Mouse (Mus musculus) liver, embryonic 12.5 days (tissue): ENCODE measurements around the gene Trabd2b. TPM values are rescaled to one million over a fixed set of nuclear protein-coding genes. Genes with fewer than 3 reads are reported as not detected.

Experiments
- ATAC-seq: fragments of 200-750 bp; cut with Nextera tagmentation; 2 replicates; pipeline ENCODE4 v1.8.0; 2017; ENCODE audit warnings: moderate number of reproducible peaks, mild to moderate bottlenecking, moderate library complexity
- H3K27ac ChIP-seq: fragments of 300-500 bp; sonication (generic); 2 replicates; pipeline ENCODE4 v1.5.1; 2016; ENCODE audit warnings: mild to moderate bottlenecking
- H3K27me3 ChIP-seq: fragments of 300-500 bp; sonication (generic); replicated peaks from 2 replicates; pipeline ENCODE4 v1.6.1; 2016; ENCODE audit warnings: mild to moderate bottlenecking, moderate library complexity
- H3K36me3 ChIP-seq: fragments of 300-500 bp; sonication (generic); 2 replicates; pipeline ENCODE4 v1.6.1; 2016; ENCODE audit warnings: mild to moderate bottlenecking, moderate library complexity
- H3K4me1 ChIP-seq: fragments of 300-500 bp; sonication (generic); 2 replicates; pipeline ENCODE4 v1.6.1; 2016
- H3K4me2 ChIP-seq: fragments of 300-500 bp; sonication (generic); 2 replicates; pipeline ENCODE4 v1.6.1; 2016; ENCODE audit warnings: mild to moderate bottlenecking, moderate library complexity
- H3K4me3 ChIP-seq: fragments of 300-500 bp; sonication (generic); 2 replicates; pipeline ENCODE4 v1.5.1; 2016; ENCODE audit warnings: mild to moderate bottlenecking, moderate library complexity
- H3K9ac ChIP-seq: fragments of 300-500 bp; sonication (generic); 2 replicates; pipeline ENCODE4 v1.6.1; 2016; ENCODE audit warnings: mild to moderate bottlenecking, moderate library complexity
- H3K9me3 ChIP-seq: fragments of 300-500 bp; sonication (generic); replicated peaks from 2 replicates; pipeline ENCODE4 v1.6.1; 2016; ENCODE audit warnings: mild to moderate bottlenecking, moderate library complexity
- WGBS: fragments of 180-500 bp; shearing (Covaris S2); methylation state at CpG from one replicate; pipeline ENCODE4 v1.1.7; 2016; ENCODE audit not compliant: insufficient replicate concordance; 5-methylcytosine and 5-hydroxymethylcytosine counted together
- polyA plus RNA-seq: library from polyadenylated mRNA; unstranded; fragments of >200 nt; fragmentation: Nextera tagmentation; extraction: Ambion mirVana; gene quantifications from 2 replicates; pipeline ENCODE4 v1.2.1, GENCODE M21; 2016

Gene Trabd2b
- polyA plus RNA-seq: 0.38 and 0.65 TPM in 2 replicates

- WGBS: 1% methylated on average over 25 of the region's 61 CpGs
These were observed at the start of gene Trabd2b for GRCm38 (mm10) chr4:114406355-114407101. Gene Trabd2b (plus strand): TSS chr4:114406724.

GRCm38 (mm10) chr4:114357420-114357819 lies 49.1 kb upstream of the Trabd2b start:
- WGBS: 14% methylated on average over 4 of the region's 4 CpGs
- Histone ChIP-seq H3K9ac (no peak overlapping the region), H3K9me3 (no peaks in the 10 kb centered on the region), H3K4me3 (no peak overlapping the region), H3K27ac (no peak overlapping the region), H3K4me1 (peaks cover 8% of the 10 kb centered on the region; the same call in 1 of the 2 replicates), H3K27me3 (no peaks in the 10 kb centered on the region), H3K36me3 (no peaks in the 10 kb centered on the region), H3K4me2 (no peak overlapping the region)
- no peak for ATAC-seq

More at GRCm38 (mm10) chr4:114406355-114407101, at the start of gene Trabd2b:
- peak within 1 kb of the TSS; percentile 57 for H3K4me3 ChIP-seq
- peak within 1 kb of the TSS; percentile 74 for H3K4me2 ChIP-seq
- peak; percentile 36 for ATAC-seq
- no peak within 1 kb of the TSS for H3K27ac ChIP-seq
- 0 out of 2 replicates have a peak within 1 kb of the TSS, but pooled peaks have one; percentile 35 for H3K9ac ChIP-seq
- peaks cover 8% of the 10 kb centered on the region; the same call in 1 of the 2 replicates for H3K4me1 ChIP-seq
- H3K9me3 ChIP-seq: no peaks in the 10 kb centered on the region
- peaks cover 60% of the 10 kb centered on the region for H3K27me3 ChIP-seq
- no peaks in the 10 kb centered on the region for H3K36me3 ChIP-seq

DNA sequence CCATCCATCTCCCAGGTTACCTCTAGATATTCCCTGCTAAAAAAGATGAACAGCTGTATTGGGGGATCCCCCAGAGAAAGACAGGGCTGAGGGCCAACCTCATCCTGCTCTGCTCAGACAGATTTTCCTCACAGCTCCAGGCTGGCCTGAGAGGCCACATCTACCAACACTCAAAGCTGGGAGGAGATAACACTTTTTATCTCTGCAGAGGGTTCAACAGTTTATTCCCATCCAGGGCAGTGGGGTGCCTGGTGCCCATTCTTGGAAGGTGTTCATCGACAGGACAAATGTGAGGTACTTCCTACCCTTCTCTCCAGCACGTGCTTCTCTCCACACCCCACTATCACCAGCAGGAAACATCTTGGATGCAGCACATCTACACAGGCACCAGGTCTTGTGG lies 47.6 kb upstream of the Trabd2b start:
- no peak overlapping the region for H3K9ac ChIP-seq
- H3K4me1 ChIP-seq: peaks cover 8% of the 10 kb centered on the region; the same call in 1 of the 2 replicates
- H3K27ac ChIP-seq: no peak overlapping the region
- no peak overlapping the region for H3K4me3 ChIP-seq
- no peaks in the 10 kb centered on the region for H3K27me3 ChIP-seq
- H3K9me3 ChIP-seq: no peaks in the 10 kb centered on the region
- ATAC-seq: no peak
- 23% methylated on average over 2 of the region's 2 CpGs for WGBS
- no peaks in the 10 kb centered on the region for H3K36me3 ChIP-seq
- H3K4me2 ChIP-seq: no peak overlapping the region

- H3K4me2 ChIP-seq: no peak overlapping the region
- peaks cover 8% of the 10 kb centered on the region; the same call in 1 of the 2 replicates for H3K4me1 ChIP-seq
- H3K9me3 ChIP-seq: no peaks in the 10 kb centered on the region
- H3K27me3 ChIP-seq: no peaks in the 10 kb centered on the region
- ATAC-seq: no peak
- no peak overlapping the region for H3K27ac ChIP-seq
- H3K9ac ChIP-seq: no peak overlapping the region
- 60% methylated on average over 1 of the region's 1 CpGs for WGBS
- H3K4me3 ChIP-seq: no peak overlapping the region
- no peaks in the 10 kb centered on the region for H3K36me3 ChIP-seq
These were observed 46.7 kb upstream of the Trabd2b start for GRCm38 (mm10) chr4:114359818-114360217.

DNA sequence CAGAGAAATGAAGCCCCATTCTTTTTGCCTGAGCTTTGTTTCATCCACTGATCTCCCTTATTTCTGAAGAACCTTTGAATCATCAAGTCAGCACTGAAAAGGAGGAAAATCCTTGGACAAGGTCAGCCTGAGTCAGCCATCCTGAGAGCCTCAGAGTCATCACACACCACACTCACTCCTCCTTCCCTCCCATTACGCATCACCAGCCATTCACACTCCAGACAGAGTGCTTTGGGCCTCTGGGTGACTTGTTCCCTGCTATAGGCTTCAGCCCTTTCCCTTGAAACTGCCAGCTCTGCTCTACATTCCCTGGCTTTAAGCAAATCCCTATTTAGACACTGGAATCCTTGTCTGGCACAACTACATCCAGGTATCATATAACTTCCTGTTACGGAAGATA lies 45.2 kb upstream of the Trabd2b start:
- 53% methylated on average over 2 of the region's 2 CpGs for WGBS
- no peaks in the 10 kb centered on the region for H3K27me3 ChIP-seq
- ATAC-seq: no peak
- H3K9ac ChIP-seq: no peak overlapping the region
- no peaks in the 10 kb centered on the region for H3K9me3 ChIP-seq
- H3K27ac ChIP-seq: no peak overlapping the region
- H3K4me2 ChIP-seq: no peak overlapping the region
- H3K36me3 ChIP-seq: no peaks in the 10 kb centered on the region
- peaks cover 8% of the 10 kb centered on the region; the same call in 1 of the 2 replicates for H3K4me1 ChIP-seq
- H3K4me3 ChIP-seq: no peak overlapping the region

DNA sequence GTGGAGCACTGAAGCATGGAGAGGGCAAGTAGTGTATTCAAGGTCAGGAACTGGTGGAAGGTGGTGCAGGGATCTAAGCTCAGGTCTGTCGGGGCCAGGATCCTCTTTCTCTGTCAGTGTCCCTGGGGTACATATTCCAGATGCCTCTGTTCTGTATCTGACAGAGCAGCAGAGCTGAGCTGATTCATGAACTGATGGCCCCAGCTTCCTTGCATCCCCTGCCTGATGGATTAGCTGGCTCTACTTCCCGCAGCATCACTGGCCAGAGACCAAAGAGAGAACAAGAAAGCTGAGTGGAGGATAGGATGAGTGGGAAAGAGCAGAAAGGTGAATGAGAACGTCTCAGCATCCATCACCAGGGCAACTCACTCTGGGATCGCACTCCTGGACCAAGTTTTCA lies 41.5 kb upstream of the Trabd2b start:
- Histone ChIP-seq H3K9ac (no peak overlapping the region), H3K27me3 (no peaks in the 10 kb centered on the region), H3K4me3 (no peak overlapping the region), H3K36me3 (no peaks in the 10 kb centered on the region), H3K27ac (no peak overlapping the region), H3K9me3 (no peaks in the 10 kb centered on the region), H3K4me1 (no peaks in the 10 kb centered on the region), H3K4me2 (no peak overlapping the region)
- 55% methylated on average over 4 of the region's 4 CpGs for WGBS
- no peak for ATAC-seq

DNA sequence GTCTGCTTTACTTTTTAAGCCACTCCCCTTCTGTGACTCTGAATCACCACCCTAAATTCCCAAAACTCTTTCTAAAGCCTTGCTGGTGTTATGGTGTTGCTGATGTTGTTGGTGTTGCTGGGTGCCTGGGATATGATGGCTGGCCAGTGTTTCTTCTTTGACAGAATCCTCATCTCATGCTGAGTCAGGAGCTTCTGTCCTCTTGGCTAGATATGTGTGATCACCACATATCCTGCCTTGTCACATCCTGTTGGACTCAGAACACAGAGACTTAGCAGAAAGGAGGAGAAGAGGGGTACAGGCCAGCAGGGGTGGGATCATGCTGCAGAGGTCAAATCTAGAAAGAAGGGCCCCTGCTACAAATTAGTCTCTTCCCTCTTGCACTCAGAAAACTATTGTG lies 40.9 kb upstream of the Trabd2b start:
- H3K36me3 ChIP-seq: no peaks in the 10 kb centered on the region
- H3K9me3 ChIP-seq: no peaks in the 10 kb centered on the region
- H3K4me2 ChIP-seq: no peak overlapping the region
- no peaks in the 10 kb centered on the region for H3K4me1 ChIP-seq
- no peak overlapping the region for H3K27ac ChIP-seq
- no peak overlapping the region for H3K4me3 ChIP-seq
- H3K9ac ChIP-seq: no peak overlapping the region
- no peaks in the 10 kb centered on the region for H3K27me3 ChIP-seq
- no peak for ATAC-seq

DNA sequence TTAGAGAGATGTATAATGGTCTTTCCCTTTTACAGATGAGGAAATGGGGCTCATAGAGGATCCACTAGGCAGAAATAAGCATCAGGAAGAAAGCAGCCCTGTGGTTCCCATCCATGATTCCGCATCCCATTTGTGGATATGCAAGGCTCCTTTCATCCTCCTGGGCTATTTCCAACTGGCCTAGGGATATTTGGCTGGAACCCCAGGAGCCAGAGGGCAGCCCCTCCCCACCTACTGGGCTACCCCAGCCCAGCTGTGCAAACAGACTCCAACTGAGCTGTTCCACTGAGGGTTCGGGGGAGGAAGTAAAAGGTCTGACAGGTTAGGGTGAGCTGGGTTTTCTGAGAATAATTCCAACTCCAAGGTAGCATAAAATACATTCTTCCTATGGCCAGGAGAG lies 39.5 kb upstream of the Trabd2b start:
- Histone ChIP-seq H3K9ac (no peak overlapping the region), H3K4me2 (no peak overlapping the region), H3K4me1 (no peaks in the 10 kb centered on the region), H3K36me3 (no peaks in the 10 kb centered on the region), H3K27me3 (no peaks in the 10 kb centered on the region), H3K9me3 (no peaks in the 10 kb centered on the region), H3K4me3 (no peak overlapping the region), H3K27ac (no peak overlapping the region)
- WGBS: 51% methylated on average over 2 of the region's 2 CpGs
- ATAC-seq: no peak

GRCm38 (mm10) chr4:114367840-114368239 lies 38.7 kb upstream of the Trabd2b start:
- 54% methylated on average over 7 of the region's 7 CpGs for WGBS
- no peak overlapping the region for H3K27ac ChIP-seq
- H3K27me3 ChIP-seq: no peaks in the 10 kb centered on the region
- no peak overlapping the region for H3K9ac ChIP-seq
- H3K4me1 ChIP-seq: no peaks in the 10 kb centered on the region
- no peak overlapping the region for H3K4me2 ChIP-seq
- H3K36me3 ChIP-seq: no peaks in the 10 kb centered on the region
- H3K9me3 ChIP-seq: no peaks in the 10 kb centered on the region
- no peak overlapping the region for H3K4me3 ChIP-seq
- no peak for ATAC-seq

GRCm38 (mm10) chr4:114369591-114369990 lies 36.9 kb upstream of the Trabd2b start:
- H3K9ac ChIP-seq: no peak overlapping the region

GRCm38 (mm10) chr4:114370935-114371715 lies 35.4 kb upstream of the Trabd2b start:
- no peak overlapping the region for H3K27ac ChIP-seq
- ATAC-seq: no peak
- no peak overlapping the region for H3K4me2 ChIP-seq
- H3K4me3 ChIP-seq: no peak overlapping the region
- H3K36me3 ChIP-seq: no peaks in the 10 kb centered on the region
- no peak overlapping the region for H3K9ac ChIP-seq
- no peaks in the 10 kb centered on the region for H3K9me3 ChIP-seq
- H3K4me1 ChIP-seq: no peaks in the 10 kb centered on the region
- H3K27me3 ChIP-seq: no peaks in the 10 kb centered on the region

More at GRCm38 (mm10) chr4:114369591-114369990, 36.9 kb upstream of the Trabd2b start:
- 70% methylated on average over 2 of the region's 2 CpGs for WGBS
- Histone ChIP-seq H3K4me1 (no peaks in the 10 kb centered on the region), H3K36me3 (no peaks in the 10 kb centered on the region), H3K4me3 (no peak overlapping the region), H3K27ac (no peak overlapping the region), H3K4me2 (no peak overlapping the region), H3K9me3 (no peaks in the 10 kb centered on the region), H3K27me3 (no peaks in the 10 kb centered on the region)
- ATAC-seq: no peak

GRCm38 (mm10) chr4:114372699-114373098 lies 33.8 kb upstream of the Trabd2b start:
- Histone ChIP-seq H3K36me3 (no peaks in the 10 kb centered on the region), H3K4me1 (no peaks in the 10 kb centered on the region), H3K4me3 (no peak overlapping the region), H3K9me3 (no peaks in the 10 kb centered on the region), H3K27ac (no peak overlapping the region), H3K9ac (no peak overlapping the region), H3K27me3 (no peaks in the 10 kb centered on the region), H3K4me2 (no peak overlapping the region)
- 38% methylated on average over 3 of the region's 3 CpGs for WGBS
- no peak for ATAC-seq
